Mouse (Mus musculus): ENCODE results near the gene Il6st.
"Not testable (repeated sequence)": the region's sequence is repeated elsewhere in the genome, so short reads cannot be mapped to it uniquely, and the experiment has no call there.

Gene Il6st

DNA sequence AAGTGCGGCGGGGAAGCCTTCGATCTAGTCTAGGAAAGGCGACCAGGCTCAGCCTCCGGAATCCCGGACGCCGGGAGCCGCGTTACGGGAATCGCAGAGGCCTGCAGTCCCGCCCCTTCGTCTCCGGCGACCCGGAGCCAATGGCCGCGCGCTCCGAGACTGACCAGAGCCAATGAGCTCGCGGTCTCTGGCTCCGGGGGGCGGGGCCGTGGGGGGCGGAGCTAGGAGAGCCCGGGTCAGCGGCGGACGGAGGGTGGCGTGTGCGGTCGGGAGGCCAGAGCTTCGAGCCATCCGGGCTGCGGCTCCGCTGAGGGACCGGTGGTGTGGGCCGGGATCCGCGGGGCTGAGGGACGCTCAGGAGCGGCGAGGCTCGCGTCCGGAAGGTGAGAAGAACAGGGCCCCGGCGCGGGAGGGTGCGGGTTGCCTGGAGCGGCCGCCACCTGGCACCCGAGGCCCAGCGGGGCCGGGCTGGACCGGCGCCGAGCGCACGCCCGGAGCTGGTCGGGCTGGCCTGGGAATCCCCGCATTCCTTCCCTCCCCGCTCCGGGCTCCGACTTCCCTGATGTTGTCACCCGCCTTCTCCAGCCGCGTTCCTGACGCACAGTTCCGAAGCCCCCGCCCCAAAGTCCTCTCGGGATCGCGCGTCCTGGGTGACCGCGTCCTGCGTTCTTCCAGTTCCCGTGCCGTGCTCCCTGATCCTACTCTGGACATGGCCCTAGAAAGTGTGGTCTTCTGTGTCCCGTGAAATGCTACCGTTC is at the start of gene Il6st:
Il6st (plus strand) TSS at position 203 of the 758 bp plus-strand sequence.
- peak; percentile 98 to 99 for DNase-seq (ENCODE audit: inconsistent age in 2 of 2, low spot score in 1 of 2)

- DNase-seq (ENCODE audit: inconsistent age in 2 of 2, low spot score in 1 of 2) = no peak
Measured at GRCm38 (mm10) chr13:112415896-112416295, 48.0 kb upstream of the Il6st start.

- no peak for DNase-seq (ENCODE audit: inconsistent age in 2 of 2, low spot score in 1 of 2)
Measured at GRCm38 (mm10) chr13:112416410-112417162, 47.3 kb upstream of the Il6st start.

- DNase-seq (ENCODE audit: inconsistent age in 2 of 2, low spot score in 1 of 2) = no peak
Measured at GRCm38 (mm10) chr13:112417163-112417523, 46.7 kb upstream of the Il6st start.

DNA sequence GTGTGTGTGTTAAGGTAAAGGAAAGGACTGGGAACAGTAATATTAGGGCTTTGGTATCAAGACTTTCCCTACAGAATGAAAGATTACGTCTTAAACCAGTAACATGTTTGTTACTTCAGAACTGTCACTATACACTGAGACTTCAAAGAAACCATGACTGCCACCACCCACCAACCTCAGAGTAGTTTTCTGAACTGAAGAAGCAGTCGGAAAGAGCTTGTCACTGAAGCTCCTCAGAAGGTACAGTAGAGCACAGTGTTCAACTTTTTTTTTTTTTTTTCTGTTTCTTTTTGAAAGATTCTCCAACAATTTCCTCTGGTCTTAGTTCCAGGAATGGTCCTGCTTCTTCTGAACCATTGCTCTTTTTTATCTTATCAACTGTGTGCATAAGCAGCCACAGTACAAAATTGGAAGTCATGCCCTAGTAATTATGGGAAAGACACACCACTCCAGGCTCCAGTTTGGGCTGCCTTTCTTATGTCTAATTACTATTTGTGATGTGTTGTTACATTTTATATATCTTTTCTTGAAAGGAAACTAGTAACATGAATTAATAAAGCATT is 45.9 kb upstream of the Il6st start:
- no peak for DNase-seq (ENCODE audit: inconsistent age in 2 of 2, low spot score in 1 of 2)

GRCm38 (mm10) chr13:112418595-112418994 is 45.3 kb upstream of the Il6st start:
- DNase-seq (ENCODE audit: inconsistent age in 2 of 2, low spot score in 1 of 2) = no peak

GRCm38 (mm10) chr13:112424212-112424611 is 39.7 kb upstream of the Il6st start:
- peak in 1 of 2 experiments; percentile 62 for DNase-seq (ENCODE audit: inconsistent age in 2 of 2, low spot score in 1 of 2)

- peak; percentile 57 to 86 for DNase-seq (ENCODE audit: inconsistent age in 2 of 2, low spot score in 1 of 2)
Measured at GRCm38 (mm10) chr13:112424635-112425034, 39.2 kb upstream of the Il6st start.

DNA sequence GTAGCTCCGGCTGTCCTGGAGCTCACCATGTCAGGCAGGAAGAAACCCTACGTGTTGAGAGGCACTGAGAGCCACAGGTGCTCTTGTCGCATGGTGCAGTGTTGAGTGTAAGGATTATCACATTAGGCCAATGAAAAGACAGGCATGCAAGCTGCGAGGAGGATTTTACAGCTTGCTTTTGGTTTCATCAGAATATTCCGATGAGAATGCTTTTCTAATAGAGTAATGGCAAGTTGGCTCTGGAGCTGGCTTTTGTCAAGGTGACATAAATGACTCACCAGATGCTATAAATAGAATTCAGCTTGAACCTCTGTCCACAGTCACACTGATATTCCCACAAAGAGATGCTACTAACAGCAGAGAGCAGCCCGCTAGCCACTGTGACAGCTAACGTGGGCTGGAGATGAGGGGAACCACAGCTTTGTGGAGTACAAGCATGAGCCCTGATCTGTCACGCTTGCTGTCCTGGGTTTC is 38.7 kb upstream of the Il6st start:
- DNase-seq (ENCODE audit: inconsistent age in 2 of 2, low spot score in 1 of 2) = peak; percentile 58 to 90

- peak in 1 of 2 experiments; percentile 33 for DNase-seq (ENCODE audit: inconsistent age in 2 of 2, low spot score in 1 of 2)
Measured at GRCm38 (mm10) chr13:112426265-112427135, 37.4 kb upstream of the Il6st start.

DNA sequence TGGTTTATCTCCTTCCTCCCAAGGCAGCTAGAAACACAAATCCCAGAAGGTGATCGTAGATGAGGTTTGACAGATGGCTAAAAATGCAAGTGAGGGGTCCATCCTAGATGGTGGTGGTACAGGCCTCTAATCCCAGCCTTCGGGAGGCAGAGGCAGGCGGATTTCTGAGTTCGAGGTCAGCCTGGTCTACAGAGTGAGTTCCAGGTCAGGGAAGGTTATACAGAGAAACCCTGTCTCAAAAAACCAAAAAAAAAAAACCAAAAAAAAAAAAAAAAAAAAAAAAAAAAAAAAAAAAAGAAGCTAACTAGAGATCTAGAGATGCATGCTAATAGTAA is 36.8 kb upstream of the Il6st start:
- DNase-seq (ENCODE audit: inconsistent age in 2 of 2, low spot score in 1 of 2) = not testable (repeated sequence)

- no peak for DNase-seq (ENCODE audit: inconsistent age in 2 of 2, low spot score in 1 of 2)
Measured at GRCm38 (mm10) chr13:112427521-112427920, 36.3 kb upstream of the Il6st start.

DNA sequence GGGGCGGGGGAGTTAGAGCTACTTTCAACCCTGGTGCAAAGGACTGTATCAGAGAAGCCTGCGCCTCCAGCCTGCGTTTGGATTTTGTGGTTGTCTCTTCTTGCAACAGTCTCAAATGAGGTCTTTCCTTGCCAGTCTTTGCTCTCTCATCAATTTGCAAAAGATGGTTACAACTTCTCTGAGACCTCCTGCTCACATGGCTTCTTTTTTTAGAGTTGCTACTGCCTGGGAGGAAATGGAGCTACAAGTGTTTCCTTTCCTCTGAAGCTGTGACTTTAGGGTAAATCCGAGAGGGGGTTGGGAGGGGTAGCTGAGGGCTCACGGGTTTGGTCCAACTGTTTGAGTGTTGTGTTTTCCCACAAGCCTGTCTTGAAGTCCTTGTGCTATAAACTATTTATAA is 30.6 kb upstream of the Il6st start:
- DNase-seq (ENCODE audit: inconsistent age in 2 of 2, low spot score in 1 of 2) = no peak

DNA sequence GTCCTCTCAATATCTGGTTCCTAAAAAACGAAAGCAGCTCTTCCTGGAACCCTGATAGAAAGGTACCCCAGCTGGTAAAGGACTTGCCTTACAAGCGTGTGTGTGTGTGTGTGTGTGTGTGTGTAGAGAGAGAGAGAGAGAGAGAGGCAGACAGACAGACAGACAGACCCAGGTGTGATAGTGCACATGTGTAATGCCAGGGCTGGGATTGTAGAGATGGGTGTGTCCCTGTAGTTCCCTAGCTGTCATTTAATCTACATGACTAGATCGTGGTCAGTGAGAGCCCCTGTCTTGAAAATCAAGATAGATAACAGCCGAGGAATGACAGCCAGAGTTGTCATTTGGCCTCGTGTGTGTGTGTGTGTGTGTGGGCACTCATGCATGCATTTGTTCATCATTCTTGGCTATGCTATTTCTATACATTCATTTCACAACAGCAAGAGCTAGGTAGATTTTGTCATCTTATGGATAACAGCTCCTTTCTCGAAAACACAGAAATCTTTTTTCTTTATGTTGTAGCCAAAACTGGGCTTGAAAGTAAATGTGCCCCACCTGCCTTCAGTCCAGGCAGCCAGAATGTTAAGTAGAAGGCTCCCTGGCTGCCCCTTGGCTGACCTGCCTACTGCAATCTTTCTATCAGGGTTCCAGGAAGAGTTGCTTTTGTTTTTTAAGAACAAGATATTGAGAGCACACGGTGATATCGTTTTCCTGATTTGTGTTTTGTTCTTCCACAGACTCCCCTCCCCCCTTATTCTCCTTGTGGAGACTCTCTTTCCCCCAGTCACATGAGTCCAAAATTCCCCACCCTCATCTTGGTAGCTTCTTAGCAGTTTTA is 28.4 kb upstream of the Il6st start:
- DNase-seq (ENCODE audit: inconsistent age in 2 of 2, low spot score in 1 of 2) = no peak

- no peak for DNase-seq (ENCODE audit: inconsistent age in 2 of 2, low spot score in 1 of 2)
Measured at GRCm38 (mm10) chr13:112436288-112436687, 27.6 kb upstream of the Il6st start.

DNA sequence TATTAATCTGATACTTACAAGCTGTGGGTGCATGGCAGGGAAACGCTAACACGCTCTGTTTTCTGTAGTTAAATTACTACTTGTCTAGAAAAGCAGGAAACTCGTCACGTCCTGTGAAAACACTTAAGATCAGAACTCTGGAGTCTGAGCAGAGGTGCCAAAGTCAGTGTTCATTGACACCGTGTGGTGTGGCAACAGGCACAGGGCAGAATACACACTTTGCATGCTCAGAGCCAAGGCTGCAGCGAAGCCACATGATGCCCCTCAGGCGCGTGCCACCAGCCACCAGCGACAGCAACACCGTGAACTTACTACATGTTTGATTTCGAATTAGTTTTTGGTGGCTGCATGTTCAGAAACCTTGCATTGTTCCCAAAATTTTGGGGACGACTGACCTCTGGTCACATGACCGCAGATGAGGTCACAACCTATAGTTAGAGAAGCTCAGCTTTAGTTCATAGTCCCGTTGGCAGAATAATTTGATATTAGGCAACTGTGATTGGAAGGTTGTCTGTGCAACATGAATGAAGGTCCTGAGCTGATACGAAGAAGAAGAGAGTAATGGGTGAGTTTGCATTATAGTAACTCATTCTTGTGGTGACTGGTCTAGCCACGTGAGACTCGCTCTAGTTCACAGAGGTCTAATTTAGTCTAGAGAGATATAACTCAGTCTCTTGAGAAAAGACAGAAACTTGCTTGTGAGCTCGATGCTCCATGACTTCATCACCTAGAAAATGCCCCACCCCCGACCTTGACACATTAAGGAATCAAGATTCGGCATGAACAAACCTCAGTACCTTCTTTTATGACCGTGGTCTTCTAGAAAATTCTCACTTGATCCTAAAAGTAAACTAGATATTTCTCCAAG is 25.6 kb upstream of the Il6st start:
- no peak for DNase-seq (ENCODE audit: inconsistent age in 2 of 2, low spot score in 1 of 2)

- no peak for DNase-seq (ENCODE audit: inconsistent age in 2 of 2, low spot score in 1 of 2)
Measured at GRCm38 (mm10) chr13:112439105-112439818, 24.6 kb upstream of the Il6st start.

GRCm38 (mm10) chr13:112439917-112440361 is 23.9 kb upstream of the Il6st start:
- peak; percentile 36 to 60 for DNase-seq (ENCODE audit: inconsistent age in 2 of 2, low spot score in 1 of 2)

Data from adrenal gland, adult (tissue).